Mouse (Mus musculus) embryonic fibroblast, embryonic 13.5 days (primary cell): Measurements from ENCODE around the gene Rybp. TPM values are rescaled to one million over a fixed set of nuclear protein-coding genes. Genes with fewer than 3 reads are reported as not detected.

Experiments
- H3K27ac ChIP-seq: 2 replicates; pipeline ENCODE4 v1.5.1; 2012; ENCODE audit warnings: low read length, control low read depth, inconsistent platforms; ENCODE audit not compliant: insufficient read depth
- H3K4me1 ChIP-seq: 2 replicates; pipeline ENCODE4 v1.6.1; 2011; ENCODE audit warnings: low read length; ENCODE audit not compliant: control insufficient read depth, insufficient read depth
- H3K4me3 ChIP-seq: 2 replicates; pipeline ENCODE4 v1.5.1; 2011; ENCODE audit warnings: mild to moderate bottlenecking, control low read depth, low read length; ENCODE audit not compliant: insufficient read depth
- CTCF ChIP-seq: IDR thresholded peaks from 2 replicates; pipeline ENCODE4 v1.5.1; 2011; ENCODE audit warnings: mild to moderate bottlenecking, control low read depth, low read length, moderate library complexity, borderline replicate concordance; ENCODE audit not compliant: insufficient read depth
- POLR2A ChIP-seq: IDR thresholded peaks from 2 replicates; pipeline ENCODE4 v1.6.1; 2011; ENCODE audit warnings: low read depth, mild to moderate bottlenecking, control low read depth, low read length, moderate library complexity
- polyA plus RNA-seq: library from polyadenylated mRNA; stranded (reverse); fragments of >200 nt; gene quantifications from 2 replicates; pipeline ENCODE4 v1.2.4, GENCODE M21; 2011; ENCODE audit warnings: low read depth; ENCODE audit not compliant: missing spikeins, insufficient read length

Rybp gene
- polyA plus RNA-seq, 1 experiment: 51.8 TPM

DNA sequence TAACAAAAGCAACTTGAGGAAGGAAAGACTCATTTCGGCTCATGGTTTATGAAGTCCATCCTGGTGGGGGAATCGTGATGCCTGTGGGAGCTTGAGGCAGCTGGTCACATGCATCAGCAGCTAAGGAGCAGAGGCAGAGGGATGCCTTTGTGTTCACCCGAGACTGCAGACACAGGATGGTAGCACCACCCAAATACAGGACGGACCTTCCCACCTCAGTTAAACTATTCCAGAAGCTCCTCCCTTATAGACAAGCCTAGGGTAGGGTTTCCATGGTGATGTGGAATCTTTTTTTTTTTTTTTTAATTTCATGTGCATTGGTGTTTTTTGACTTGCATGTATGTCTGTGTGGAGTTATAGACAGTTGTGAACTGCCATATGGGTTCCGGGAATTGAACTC lies 64.4 kb downstream of the Rybp start:
- no peaks in the 10 kb centered on the region for H3K4me1 ChIP-seq
- TF ChIP-seq POLR2A (no peak), CTCF (no peak)
- H3K27ac ChIP-seq: no peak overlapping the region
- no peak overlapping the region for H3K4me3 ChIP-seq

DNA sequence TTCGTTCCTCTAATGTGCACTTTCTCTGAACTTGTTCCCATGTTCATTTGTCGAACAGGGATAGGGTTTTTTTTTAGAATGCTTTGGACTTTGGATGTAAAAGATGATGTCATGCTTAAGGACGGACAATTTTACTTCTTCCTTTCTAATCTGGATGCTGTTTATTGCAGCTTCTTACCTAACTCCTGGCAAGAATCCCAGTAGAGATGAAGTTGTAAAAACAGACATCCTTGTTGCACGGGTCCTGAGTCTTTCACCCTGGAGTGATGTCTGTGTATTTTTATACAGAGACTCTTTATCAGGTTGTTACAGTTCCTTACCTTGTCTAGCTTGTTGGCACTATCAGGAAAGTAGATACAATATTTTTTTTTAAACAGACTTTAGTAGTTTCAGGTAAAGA lies 65.5 kb downstream of the Rybp start:
- Histone ChIP-seq H3K27ac (no peak overlapping the region), H3K4me1 (no peaks in the 10 kb centered on the region), H3K4me3 (no peak overlapping the region)
- TF ChIP-seq POLR2A: no peak
- TF ChIP-seq CTCF: no peak

DNA sequence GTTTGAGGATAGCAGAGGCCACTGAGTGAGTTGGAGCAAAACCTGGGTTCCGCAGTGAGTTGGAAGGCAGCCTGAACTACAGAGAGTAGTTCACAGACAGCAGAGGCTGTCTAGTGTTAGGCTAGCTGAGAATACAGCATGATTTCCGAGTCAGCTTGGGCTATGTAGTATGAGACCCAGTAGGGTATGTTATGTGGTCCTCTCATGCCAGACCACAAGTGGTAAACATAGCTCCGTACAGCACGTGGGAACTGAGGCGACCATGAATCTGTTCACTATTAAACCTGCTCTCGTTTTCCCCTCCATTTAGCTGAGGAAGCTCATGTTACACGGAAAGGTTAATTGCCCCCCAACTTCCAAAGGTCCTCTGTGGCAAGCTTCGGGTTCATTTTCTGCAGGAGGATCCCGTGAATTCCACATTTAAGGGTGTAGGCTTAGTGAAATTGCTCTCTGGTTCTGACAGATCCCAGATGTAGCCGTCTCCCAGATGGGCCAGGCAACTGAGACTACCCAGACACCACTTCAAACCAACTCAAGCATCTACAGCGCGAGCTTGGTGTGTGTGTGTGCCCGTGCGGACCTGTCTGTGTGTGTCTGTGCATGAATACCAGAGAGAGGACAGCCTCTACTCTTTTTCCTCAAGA lies 66.2 kb downstream of the Rybp start:
- H3K4me3 ChIP-seq: no peak overlapping the region
- TF ChIP-seq CTCF: no peak
- TF ChIP-seq POLR2A: no peak
- H3K4me1 ChIP-seq: no peaks in the 10 kb centered on the region
- no peak overlapping the region for H3K27ac ChIP-seq

DNA sequence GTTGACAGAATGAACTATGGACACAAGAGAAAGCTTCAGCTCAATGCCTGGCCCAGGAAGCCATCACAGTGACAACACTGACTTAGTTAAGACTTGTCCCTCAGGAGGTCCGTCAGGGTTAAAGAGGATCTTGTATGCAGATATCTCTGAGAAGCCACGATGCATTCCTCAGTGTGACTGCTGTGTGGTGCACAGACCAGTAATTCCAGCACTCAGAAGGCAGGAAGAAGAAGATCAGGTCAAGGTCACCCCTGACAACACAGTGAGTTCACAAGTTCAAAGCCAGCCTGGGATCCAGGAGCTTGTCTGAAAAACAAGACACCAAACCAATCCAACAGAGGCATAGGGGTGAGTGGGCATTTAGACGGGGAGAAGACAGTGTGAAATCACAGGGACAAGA lies 67.3 kb downstream of the Rybp start:
- no peaks in the 10 kb centered on the region for H3K4me1 ChIP-seq
- no peak overlapping the region for H3K4me3 ChIP-seq
- TF ChIP-seq POLR2A (no peak), CTCF (no peak)
- H3K27ac ChIP-seq: no peak overlapping the region

DNA sequence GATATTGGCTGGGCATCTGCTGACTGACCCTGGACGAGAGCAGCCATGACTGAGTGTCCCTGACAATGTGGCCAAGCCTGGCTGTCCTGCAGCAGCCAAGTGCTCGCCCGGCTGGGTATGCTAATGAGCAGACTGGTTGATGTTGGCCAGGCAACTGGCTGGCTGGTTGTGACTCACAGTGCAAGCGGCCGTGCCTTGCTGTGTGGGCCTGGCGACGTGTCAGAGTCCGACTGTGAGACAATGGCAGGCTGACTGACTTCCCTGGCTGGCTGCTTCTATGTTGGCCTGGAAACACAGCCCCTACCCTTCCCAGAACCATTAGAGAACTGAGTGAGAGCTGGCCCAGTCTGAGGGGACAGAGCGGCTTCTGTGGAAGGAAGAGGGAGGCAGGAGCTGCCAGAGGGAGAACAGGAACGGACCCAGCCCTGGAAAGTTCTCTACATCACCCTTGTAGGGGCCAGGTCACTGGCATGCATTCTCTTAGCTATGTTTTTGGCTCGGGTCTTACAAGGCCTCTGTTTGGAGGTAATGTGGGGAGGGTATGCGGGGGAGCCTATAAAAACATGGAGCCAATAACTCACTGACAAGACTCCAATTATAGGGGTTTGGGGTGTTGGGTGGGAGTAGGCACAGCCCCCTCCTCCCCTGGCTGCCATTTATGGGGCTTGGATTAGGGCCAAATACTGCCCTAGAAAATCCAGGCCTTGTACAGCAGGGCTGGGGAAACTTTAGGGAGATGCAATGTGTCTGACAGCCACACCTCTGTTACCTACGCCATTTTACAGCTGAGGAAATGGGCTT lies 68.5 kb downstream of the Rybp start:
- no peak for TF ChIP-seq CTCF
- no peak for TF ChIP-seq POLR2A
- H3K27ac ChIP-seq: no peak overlapping the region
- no peaks in the 10 kb centered on the region for H3K4me1 ChIP-seq
- H3K4me3 ChIP-seq: no peak overlapping the region

DNA sequence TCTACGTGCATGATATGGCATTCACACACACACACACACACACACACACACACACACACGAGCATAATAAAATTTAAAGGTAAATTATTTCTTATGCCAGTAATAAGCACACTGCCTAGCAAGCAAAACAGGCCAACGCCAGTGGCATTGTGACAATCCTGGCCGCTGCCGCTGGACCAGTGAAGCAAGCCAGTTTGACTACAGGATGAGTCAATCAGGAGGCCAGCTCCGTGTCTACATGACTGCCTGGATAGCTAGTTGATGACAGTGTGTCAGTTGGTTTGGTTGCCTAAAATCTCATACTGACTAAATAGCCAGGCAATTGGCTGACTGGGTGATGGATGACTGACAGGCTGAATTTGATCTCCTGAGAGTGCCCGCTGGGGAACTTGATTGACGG lies 69.8 kb downstream of the Rybp start:
- Histone ChIP-seq H3K27ac (no peak overlapping the region), H3K4me3 (no peak overlapping the region), H3K4me1 (no peaks in the 10 kb centered on the region)
- no peak for TF ChIP-seq POLR2A
- TF ChIP-seq CTCF: no peak

DNA sequence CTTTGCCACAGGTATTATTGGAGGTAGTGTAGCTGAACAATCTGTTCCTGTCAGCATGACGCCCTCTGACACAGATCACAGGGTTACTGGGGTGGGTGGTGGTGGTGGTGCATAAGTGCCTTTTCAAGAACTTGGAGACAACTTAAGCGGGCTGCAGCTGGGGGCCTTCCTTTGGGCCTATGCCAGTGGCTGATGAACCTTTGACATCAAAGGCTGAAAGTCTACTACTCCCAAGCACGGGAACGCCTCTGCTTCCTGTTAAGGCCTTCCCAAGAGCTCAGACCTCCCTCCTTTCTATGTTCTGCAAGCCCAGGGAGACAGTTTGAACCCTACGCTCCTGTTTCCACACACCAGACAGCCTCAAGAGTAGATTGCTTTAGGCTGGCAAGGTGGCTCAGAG lies 70.3 kb downstream of the Rybp start:
- Histone ChIP-seq H3K4me3 (no peak overlapping the region), H3K27ac (no peak overlapping the region), H3K4me1 (no peaks in the 10 kb centered on the region)
- TF ChIP-seq CTCF (no peak), POLR2A (no peak)

DNA sequence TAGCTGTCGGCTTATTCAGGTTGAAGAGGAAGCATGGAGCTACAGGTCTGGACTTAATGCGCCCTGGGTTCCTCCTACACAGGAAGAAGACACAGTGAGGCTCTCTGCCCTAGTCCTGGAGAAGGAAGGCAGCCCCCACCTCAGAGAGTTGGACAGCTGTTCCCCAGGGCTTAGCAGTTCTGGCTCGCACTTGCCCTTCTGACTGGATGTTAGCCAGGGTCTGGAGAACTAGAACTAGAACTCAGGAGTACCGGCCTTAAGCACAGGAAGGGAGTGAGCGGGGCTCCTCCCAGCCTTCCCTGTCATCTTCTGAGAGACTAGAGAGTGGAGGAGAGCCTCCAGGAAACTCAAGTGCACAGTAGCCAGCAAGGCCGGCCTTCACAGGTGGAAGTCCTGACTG lies 71.5 kb downstream of the Rybp start:
- TF ChIP-seq CTCF (no peak), POLR2A (no peak)
- H3K27ac ChIP-seq: no peak overlapping the region
- H3K4me3 ChIP-seq: no peak overlapping the region
- H3K4me1 ChIP-seq: no peaks in the 10 kb centered on the region

DNA sequence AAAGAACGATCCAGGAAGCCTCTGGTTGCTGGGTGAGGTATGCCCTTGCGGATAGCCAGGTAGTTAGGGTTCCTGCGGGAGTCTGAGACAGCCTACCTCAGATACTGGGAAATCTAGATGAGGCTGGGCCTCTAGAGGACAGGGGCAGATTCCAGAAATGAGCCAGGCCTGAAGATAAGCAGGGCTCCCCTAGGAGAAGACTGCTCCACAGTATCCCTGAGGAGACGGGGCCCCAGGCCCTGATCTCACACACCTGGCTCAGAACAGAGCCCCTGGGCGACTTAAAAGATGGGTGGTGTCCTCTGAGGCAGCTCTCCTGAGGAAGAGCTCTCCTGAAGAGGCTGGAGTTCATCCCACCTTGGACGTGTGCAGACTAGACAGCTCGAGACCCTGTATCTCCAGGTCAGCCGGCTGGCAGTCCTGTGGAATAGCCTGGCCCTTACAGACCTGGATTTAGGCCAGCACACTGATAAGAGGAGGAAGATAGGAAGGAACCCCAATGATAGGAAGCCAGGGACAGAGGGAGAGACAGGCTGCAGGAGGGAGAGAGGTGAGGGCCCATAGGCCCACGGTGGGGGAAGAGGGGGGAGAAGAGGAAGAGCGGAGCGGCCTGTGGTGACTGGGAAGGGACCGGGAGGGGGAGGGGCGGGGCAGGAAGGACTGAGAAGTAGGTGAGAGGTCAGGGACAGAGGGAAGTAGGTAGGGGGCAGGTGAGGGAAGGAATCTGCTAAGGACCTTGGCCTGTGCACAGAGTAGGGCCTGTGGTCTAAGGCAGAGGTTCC lies 73.0 kb downstream of the Rybp start:
- Histone ChIP-seq H3K4me3 (no peak overlapping the region), H3K4me1 (no peaks in the 10 kb centered on the region), H3K27ac (no peak overlapping the region)
- TF ChIP-seq POLR2A (no peak), CTCF (no peak)

DNA sequence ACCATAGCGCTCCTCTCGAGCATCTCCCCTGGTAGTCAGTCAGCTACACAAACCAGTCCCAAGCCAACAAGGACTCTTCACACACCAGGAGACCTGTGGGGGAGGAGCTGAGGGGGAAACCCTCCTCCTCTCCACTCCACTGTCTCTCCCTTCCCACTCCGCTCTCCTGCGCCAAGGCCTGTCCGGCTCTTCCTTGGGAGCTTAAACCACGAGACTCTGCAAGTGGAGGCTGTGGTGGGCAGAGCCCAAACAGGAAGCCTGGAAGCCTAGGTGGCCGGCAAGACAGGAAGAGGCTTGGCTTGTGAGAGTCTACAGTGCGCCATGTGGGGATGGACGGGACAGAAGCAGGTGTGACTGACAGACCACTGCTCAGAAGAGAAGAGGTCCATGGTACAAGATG lies 73.7 kb downstream of the Rybp start:
- no peak overlapping the region for H3K4me3 ChIP-seq
- no peak for TF ChIP-seq POLR2A
- TF ChIP-seq CTCF: no peak
- no peaks in the 10 kb centered on the region for H3K4me1 ChIP-seq
- H3K27ac ChIP-seq: no peak overlapping the region
